Mouse (Mus musculus) hindbrain, embryonic 14.5 days (tissue): Measurements from ENCODE around the gene Gm21721. TPM values are rescaled to one million over a fixed set of nuclear protein-coding genes. Genes with fewer than 3 reads are reported as not detected.
"Not testable (repeated sequence)": the region's sequence is repeated elsewhere in the genome, so short reads cannot be mapped to it uniquely, and the experiment has no call there.

Experiments
- ATAC-seq: fragments of 200-750 bp; cut with Nextera tagmentation; 2 replicates; pipeline ENCODE4 v1.8.0; 2017; ENCODE audit warnings: moderate number of reproducible peaks, mild to moderate bottlenecking, moderate TSS enrichment, moderate library complexity; ENCODE audit not compliant: low FRiP score
- DNase-seq: peaks from one replicate; pipeline ENCODE4 v3.0.0-alpha.2; 2015; ENCODE audit warnings: low spot score
- H3K27ac ChIP-seq: fragments of 300-500 bp; sonication (generic); 2 replicates; pipeline ENCODE4 v1.5.1; 2014; ENCODE audit warnings: mild to moderate bottlenecking, moderate library complexity
- H3K27me3 ChIP-seq: fragments of 300-500 bp; sonication (generic); 2 replicates; pipeline ENCODE4 v1.6.1; 2014; ENCODE audit warnings: mild to moderate bottlenecking, low read length, mixed read lengths; ENCODE audit not compliant: control insufficient read depth, insufficient read depth
- H3K36me3 ChIP-seq: fragments of 300-500 bp; sonication (generic); replicated peaks from 2 replicates; pipeline ENCODE4 v1.6.1; 2014; ENCODE audit not compliant: control insufficient read depth, insufficient read depth
- H3K4me1 ChIP-seq: fragments of 300-500 bp; sonication (generic); replicated peaks from 2 replicates; pipeline ENCODE4 v1.6.1; 2014; ENCODE audit warnings: antibody characterized with exemption, low read length, mixed read lengths; ENCODE audit not compliant: control insufficient read depth, insufficient read depth
- H3K4me2 ChIP-seq: fragments of 300-500 bp; sonication (generic); replicated peaks from 2 replicates; pipeline ENCODE4 v1.6.1; 2014; ENCODE audit warnings: mild to moderate bottlenecking, moderate library complexity
- H3K4me3 ChIP-seq: fragments of 300-500 bp; sonication (generic); replicated peaks from 2 replicates; pipeline ENCODE4 v1.5.1; 2014; ENCODE audit warnings: mild to moderate bottlenecking, low read length
- H3K9ac ChIP-seq: fragments of 300-500 bp; sonication (generic); 2 replicates; pipeline ENCODE4 v1.6.1; 2014
- H3K9me3 ChIP-seq: fragments of 300-500 bp; sonication (generic); 2 replicates; pipeline ENCODE4 v1.6.1; 2016; ENCODE audit warnings: low read length; ENCODE audit not compliant: control insufficient read depth
- WGBS: fragments of 180-500 bp; shearing (Covaris S2); extraction: QIAGEN DNeasy Blood & Tissue Kit; methylation state at CpG from one replicate; pipeline ENCODE4 v1.1.7; 2014; 5-methylcytosine and 5-hydroxymethylcytosine counted together
- polyA plus RNA-seq: library from polyadenylated mRNA; unstranded; fragments of >200 nt; fragmentation: Nextera tagmentation; extraction: Ambion mirVana; gene quantifications from 2 replicates; pipeline ENCODE4 v1.2.1, GENCODE M21; 2014

Gene Gm21721
- not detected in 2 replicates for polyA plus RNA-seq

- H3K36me3 ChIP-seq, DNase-seq, H3K4me2 ChIP-seq, H3K4me3 ChIP-seq, H3K27ac ChIP-seq, ATAC-seq, H3K27me3 ChIP-seq, H3K4me1 ChIP-seq, H3K9me3 ChIP-seq, H3K9ac ChIP-seq: not testable (repeated sequence)
- no CpG with 5 or more reads among the region's 2 CpGs for WGBS
Observed at GRCm38 (mm10) chrY:9202090-9202489, at the start of gene Gm21721. TSS of gene Gm21721 (minus strand) at chrY:9202190.

Other genes starting within 250 kb of the Gm21721 start
- gene Gm21292, start 68.3 kb downstream of the Gm21721 start, polyA plus RNA-seq, result not detected in 2 replicates
- not detected in 2 replicates for gene Gm21812, start 145.0 kb upstream of the Gm21721 start, polyA plus RNA-seq
- gene Gm21874, start 214.0 kb upstream of the Gm21721 start, polyA plus RNA-seq, result not detected in 2 replicates